Mouse (Mus musculus) MEL (cell line): ENCODE measurements around the gene Prl4a1.

Source experiments
- CTCF ChIP-seq, 3 experiments: IDR thresholded peaks in 2 of 3; conservative IDR thresholded peaks in 1 of 3; 2 replicates each; pipeline ENCODE4 v1.5.1; 2011 to 2012; ENCODE audit warnings: low read length in 3 of 3, low read depth in 2 of 3, mild to moderate bottlenecking in 2 of 3, improper control_type of control experiment in 1 of 3, inconsistent platforms in 1 of 3, mixed read lengths in 1 of 3, moderate library complexity in 1 of 3; ENCODE audit not compliant: control insufficient read depth in 1 of 3, insufficient read depth in 1 of 3, poor library complexity in 1 of 3, severe bottlenecking in 1 of 3
- E2F4 ChIP-seq: IDR thresholded peaks from 2 replicates; pipeline ENCODE4 v1.6.1; 2011; ENCODE audit warnings: low read depth, low read length, improper control_type of control experiment, borderline replicate concordance
- EP300 ChIP-seq, 2 experiments: IDR thresholded peaks; 2 replicates each; pipeline ENCODE4 v1.6.1; 2011; ENCODE audit warnings: improper control_type of control experiment in 2 of 2, low read length in 2 of 2, low read depth in 1 of 2, mild to moderate bottlenecking in 1 of 2
- MXI1 ChIP-seq: IDR thresholded peaks from 2 replicates; pipeline ENCODE4 v1.6.1; 2011; ENCODE audit warnings: mild to moderate bottlenecking, low read depth, low read length, improper control_type of control experiment
- POLR2A ChIP-seq, 2 experiments: IDR thresholded peaks; 2 replicates each; pipeline ENCODE4 v1.6.1; 2011 to 2012; ENCODE audit warnings: low read length in 2 of 2, mild to moderate bottlenecking in 2 of 2, control low read depth in 1 of 2, improper control_type of control experiment in 1 of 2, low read depth in 1 of 2, moderate library complexity in 1 of 2; ENCODE audit not compliant: control insufficient read depth in 1 of 2, insufficient read depth in 1 of 2, poor library complexity in 1 of 2
- POLR2AphosphoS5 ChIP-seq: IDR thresholded peaks from 2 replicates; pipeline ENCODE4 v1.6.1; 2012; ENCODE audit warnings: low read depth, borderline replicate concordance, mild to moderate bottlenecking, inconsistent platforms, low read length, moderate library complexity, mixed read lengths
- TCF12 ChIP-seq: IDR thresholded peaks from 2 replicates; pipeline ENCODE4 v1.6.1; 2014; ENCODE audit warnings: low read depth, mild to moderate bottlenecking, inconsistent platforms, low read length, improper control_type of control experiment, moderate library complexity

- no peak for TF ChIP-seq EP300 (IDR thresholded peaks at IDR 0.05; ENCODE audit: low read depth in 1 of 2, low read length in 2 of 2)
- TF ChIP-seq CTCF (IDR thresholded peaks at IDR 0.05 in 2 of 3, conservative IDR thresholded peaks at IDR 0.05 in 1 of 3; ENCODE audit: control insufficient read depth in 1 of 3, insufficient read depth in 1 of 3, low read depth in 2 of 3, low read length in 3 of 3, poor library complexity in 1 of 3, severe bottlenecking in 1 of 3), result no peak
- TF ChIP-seq MXI1, result no peak
- no peak for TF ChIP-seq POLR2AphosphoS5
- no peak for TF ChIP-seq TCF12
- no peak for TF ChIP-seq POLR2A (IDR thresholded peaks at IDR 0.05; ENCODE audit: control insufficient read depth in 1 of 2, insufficient read depth in 1 of 2, low read depth in 1 of 2, low read length in 2 of 2, poor library complexity in 1 of 2)
- no peak for TF ChIP-seq E2F4
These were observed 13.3 kb downstream of the Prl4a1 start for GRCm38 (mm10) chr13:28029330-28029729.
